Mouse (Mus musculus) heart, adult 2 months (tissue): ENCODE results near the gene Yipf2.

Experiments used
- CTCF ChIP-seq: fragments of 200-600 bp; IDR thresholded peaks from 2 replicates; pipeline ENCODE4 v1.8.1; 2022; ENCODE audit warnings: antibody characterized with exemption, mild to moderate bottlenecking, moderate library complexity
- EP300 ChIP-seq: fragments of 200-500 bp; IDR thresholded peaks from 2 replicates; pipeline ENCODE4 v1.6.1; 2011; ENCODE audit warnings: low read depth, low read length, control low read depth; ENCODE audit not compliant: insufficient read depth

- TF ChIP-seq CTCF (no peak), EP300 (no peak)
These were observed 1.3 kb downstream of the Yipf2 start for GRCm38 (mm10) chr9:21591127-21591830.
